In the genomic region with DNA sequence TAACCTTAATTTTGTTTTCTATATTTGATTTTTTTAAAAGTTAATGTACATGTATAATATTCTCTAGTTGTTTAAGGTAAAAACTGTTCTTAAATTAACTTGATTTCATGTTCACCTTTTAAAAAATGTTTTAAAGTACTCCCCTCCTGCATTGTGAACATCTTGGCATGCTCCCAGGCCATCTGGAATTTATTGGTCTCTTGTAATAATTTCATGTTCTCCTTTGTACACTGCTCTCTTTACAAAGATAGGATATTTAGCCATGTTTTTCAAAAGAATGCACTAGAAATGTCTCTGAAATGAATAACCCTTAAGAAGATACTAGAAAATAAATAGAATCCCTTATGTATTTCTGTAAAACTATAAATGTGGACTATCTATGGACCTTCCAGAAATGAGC, we compare ENCODE assay signal across 11 mouse cellular contexts. TPM values are rescaled to one million over a fixed set of nuclear protein-coding genes. Genes with fewer than 3 reads are reported as not detected.
DNase-seq lines count a peak whose midpoint lies in the region; ATAC-seq and TF ChIP-seq lines count a peak whose summit lies in the region.
"Had no signal": no experiment of that assay in that cellular context is flagged by ENCODE, and none has a peak within 500 bp of the region (broad histone marks: within the 10 kb centered on the region; RNA-seq: fewer than 3 reads in every experiment).

No protein-coding gene starts in this region.

- H3K9ac ChIP-seq in kidney, embryonic 15.5 days: peak overlapping the region; percentile 31; the same call in 1 of the 2 replicates
- no peak overlapping the region for H3K9ac ChIP-seq in liver, embryonic 12.5 days
- H3K9ac ChIP-seq: liver, embryonic 13.5 days had no signal

- H3K4me3 ChIP-seq in kidney, embryonic 15.5 days (replicated peaks): peak overlapping the region; percentile 48
- no peak overlapping the region for H3K4me3 ChIP-seq in kidney, adult 2 months (ENCODE audit: insufficient read depth, low read depth, low read length)
- peak overlapping the region; percentile 58 for H3K4me3 ChIP-seq in embryonic facial prominence, embryonic 10.5 days
- peak overlapping the region; percentile 15; the same call in 1 of the 2 replicates for H3K4me3 ChIP-seq in liver, embryonic 12.5 days
- H3K4me3 ChIP-seq: liver, embryonic 13.5 days had no signal

- no peaks in the 10 kb centered on the region for H3K27me3 ChIP-seq in kidney, embryonic 15.5 days
- H3K27me3 ChIP-seq in kidney, adult 2 months (replicated peaks; ENCODE audit: control insufficient read depth, insufficient read depth, low read length): no peaks in the 10 kb centered on the region
- H3K27me3 ChIP-seq in embryonic facial prominence, embryonic 10.5 days (replicated peaks; ENCODE audit: low read depth, poor library complexity, severe bottlenecking): no peaks in the 10 kb centered on the region
- no peaks in the 10 kb centered on the region for H3K27me3 ChIP-seq in liver, embryonic 12.5 days (replicated peaks)
- H3K27me3 ChIP-seq: liver, embryonic 13.5 days had no signal

- TF ChIP-seq CTCF in kidney, adult 2 months (conservative IDR thresholded peaks at IDR 0.05; ENCODE audit: insufficient read depth, insufficient read length, low read depth, low read length): no peak

- ATAC-seq in kidney, embryonic 15.5 days (replicated peaks; ENCODE audit: low FRiP score): no peak
- no peak for ATAC-seq in liver, embryonic 12.5 days
- no peak for ATAC-seq in activated CD4-positive, CD25-positive, alpha-beta regulatory T cell, adult 4 months
- no peak for ATAC-seq in erythroid progenitor cell, adult 5-6 weeks (replicated peaks; ENCODE audit: low FRiP score, poor library complexity, severe bottlenecking)
- ATAC-seq: Patski had no signal

- intact Hi-C loops in gastrocnemius, postnatal 14 days (cut with DNase I; ENCODE audit: low total_unique reads): loop anchor here (10.0 kb wide), 1 partner anchor 567 kb away; no protein-coding TSS in a partner anchor
- intact Hi-C loops in left cerebral cortex, postnatal 25 days (cut with DNase I): loop anchor here (5.0 to 10.0 kb wide), 3 partner anchors 453 to 1085 kb away; no protein-coding TSS in a partner anchor

- H3K4me1 ChIP-seq in kidney, embryonic 15.5 days: peaks cover 5% of the 10 kb centered on the region; the same call in 1 of the 2 replicates
- no peaks in the 10 kb centered on the region for H3K4me1 ChIP-seq in kidney, adult 2 months (ENCODE audit: control insufficient read depth, insufficient read depth, low read length)
- peaks cover 29% of the 10 kb centered on the region for H3K4me1 ChIP-seq in embryonic facial prominence, embryonic 10.5 days
- H3K4me1 ChIP-seq in liver, embryonic 12.5 days: no peaks in the 10 kb centered on the region
- H3K4me1 ChIP-seq: liver, embryonic 13.5 days had no signal

- no peaks in the 10 kb centered on the region for H3K36me3 ChIP-seq in kidney, embryonic 15.5 days
- no peaks in the 10 kb centered on the region for H3K36me3 ChIP-seq in kidney, adult 2 months (ENCODE audit: control insufficient read depth, insufficient read depth, low read length)
- no peaks in the 10 kb centered on the region for H3K36me3 ChIP-seq in embryonic facial prominence, embryonic 10.5 days (replicated peaks)
- H3K36me3 ChIP-seq in liver, embryonic 12.5 days: no peaks in the 10 kb centered on the region
- H3K36me3 ChIP-seq: liver, embryonic 13.5 days had no signal

- no peak for DNase-seq in kidney, adult 2 months
- DNase-seq in embryonic facial prominence, embryonic 10.5 days (ENCODE audit: low spot score): no peak
- peak; percentile 39 for DNase-seq in gastrocnemius, postnatal 14 days
- no peak for DNase-seq in left cerebral cortex, postnatal 25 days (ENCODE audit: low spot score in 2 of 2)
- DNase-seq: liver, embryonic 13.5 days; thymus, adult 2 months had no signal

- H3K4me2 ChIP-seq in kidney, embryonic 15.5 days: no peak overlapping the region
- no peak overlapping the region for H3K4me2 ChIP-seq in liver, embryonic 12.5 days
- H3K4me2 ChIP-seq: liver, embryonic 13.5 days had no signal

- peak overlapping the region; percentile 90 for H3K27ac ChIP-seq in kidney, embryonic 15.5 days
- H3K27ac ChIP-seq in kidney, adult 2 months (ENCODE audit: insufficient read depth, low read depth, low read length): no peak overlapping the region
- H3K27ac ChIP-seq in embryonic facial prominence, embryonic 10.5 days (replicated peaks): peak overlapping the region; percentile 92
- H3K27ac ChIP-seq in liver, embryonic 12.5 days: no peak overlapping the region

- no peak for TF ChIP-seq POLR2A in kidney, adult 2 months (IDR thresholded peaks at IDR 0.05; ENCODE audit: low read depth, low read length)

- no peaks in the 10 kb centered on the region for H3K9me3 ChIP-seq in kidney, embryonic 15.5 days (replicated peaks)
- H3K9me3 ChIP-seq in embryonic facial prominence, embryonic 10.5 days: no peaks in the 10 kb centered on the region
- no peaks in the 10 kb centered on the region for H3K9me3 ChIP-seq in liver, embryonic 12.5 days (replicated peaks)
- H3K9me3 ChIP-seq: liver, embryonic 13.5 days had no signal

RNA-seq across cellular contexts. Expression of a gene that starts 0.6 kb away (rescaled TPM):
- 868 and 1,221 TPM in 2 replicates for polyA plus RNA-seq in kidney, embryonic 15.5 days (2015; fragmentation: Nextera tagmentation; extraction: Ambion mirVana)
- polyA plus RNA-seq in kidney, adult 2 months (2012; rRNA removed): 30.2 and 30.7 TPM in 2 replicates
- polyA plus RNA-seq in embryonic facial prominence, embryonic 10.5 days (2016; fragmentation: Nextera tagmentation; extraction: Ambion mirVana): 363 and 422 TPM in 2 replicates
- 1,000 to 10,000 TPM; 1,615 to 2,328 TPM for total RNA-seq in gastrocnemius, postnatal 14 days (2021)
- 192 TPM in 2 replicates for polyA plus RNA-seq in liver, embryonic 12.5 days (2016; fragmentation: Nextera tagmentation; extraction: Ambion mirVana)
- not detected for polyA plus RNA-seq in activated CD4-positive, CD25-positive, alpha-beta regulatory T cell, adult 4 months (2017; shearing (Covaris generic))
- not detected in 2 replicates for total RNA-seq in erythroid progenitor cell, adult 5-6 weeks (2015; ENCODE audit: low replicate concordance)
- total RNA-seq in erythroid progenitor cell, adult 5-6 weeks (2017; ENCODE audit: low replicate concordance): 0.15 TPM in 1 of 2 replicates, not detected in the other
- 10 to 100 TPM; 12.7 to 16.5 TPM for total RNA-seq in left cerebral cortex, postnatal 25 days (2021)

Comparison
In these comparisons a context has a peak if more than half of its experiments do, and no peak if none do; other contexts are left out.
1. H3K27ac ChIP-seq: peak in kidney, embryonic 15.5 days (single experiment) and embryonic facial prominence, embryonic 10.5 days (single experiment); none in kidney, adult 2 months (single experiment) and liver, embryonic 12.5 days (single experiment).
2. RNA of a gene that starts 0.6 kb away (polyA plus RNA-seq): 868 to 1,221 TPM in kidney, embryonic 15.5 days, 363 to 422 TPM in embryonic facial prominence, embryonic 10.5 days, 192 TPM in liver, embryonic 12.5 days and 30.2 to 30.7 TPM in kidney, adult 2 months; not detected in activated CD4-positive, CD25-positive, alpha-beta regulatory T cell, adult 4 months; every median in the first group is over 10 times any median in the second.